Mouse (Mus musculus) heart, postnatal 0 days (tissue): ENCODE data around the gene Swsap1. TPM values are rescaled to one million over a fixed set of nuclear protein-coding genes. Genes with fewer than 3 reads are reported as not detected.

Experiments used
- ATAC-seq: fragments of 200-750 bp; cut with Nextera tagmentation; 2 replicates; pipeline ENCODE4 v1.8.0; 2017; ENCODE audit warnings: low read depth, moderate number of reproducible peaks, moderate library complexity; ENCODE audit not compliant: insufficient read depth
- DNase-seq: peaks from one replicate; pipeline ENCODE4 v3.0.0-alpha.2; 2016; ENCODE audit warnings: low spot score
- H3K27ac ChIP-seq: fragments of 300-500 bp; sonication (generic); 2 replicates; pipeline ENCODE4 v1.5.1; 2014; ENCODE audit warnings: low read depth, mild to moderate bottlenecking
- H3K27me3 ChIP-seq: fragments of 300-500 bp; sonication (generic); 2 replicates; pipeline ENCODE4 v1.6.1; 2014; ENCODE audit warnings: low read length, mixed read lengths; ENCODE audit not compliant: control insufficient read depth, insufficient read depth
- H3K36me3 ChIP-seq: fragments of 300-500 bp; sonication (generic); replicated peaks from 2 replicates; pipeline ENCODE4 v1.6.1; 2014; ENCODE audit warnings: low read length, mixed read lengths; ENCODE audit not compliant: control insufficient read depth, insufficient read depth
- H3K4me1 ChIP-seq: fragments of 300-500 bp; sonication (generic); 2 replicates; pipeline ENCODE4 v1.6.1; 2014; ENCODE audit warnings: antibody characterized with exemption; ENCODE audit not compliant: control insufficient read depth, insufficient read depth
- H3K4me2 ChIP-seq: fragments of 300-500 bp; sonication (generic); 2 replicates; pipeline ENCODE4 v1.6.1; 2014; ENCODE audit warnings: low read depth, mild to moderate bottlenecking, low read length, moderate library complexity
- H3K4me3 ChIP-seq: fragments of 300-500 bp; sonication (generic); 2 replicates; pipeline ENCODE4 v1.5.1; 2014; ENCODE audit warnings: low read depth, low read length
- H3K9ac ChIP-seq: fragments of 300-500 bp; sonication (generic); replicated peaks from 2 replicates; pipeline ENCODE4 v1.6.1; 2014; ENCODE audit warnings: low read depth, low read length, mixed read lengths
- H3K9me3 ChIP-seq: fragments of 300-500 bp; sonication (generic); replicated peaks from 2 replicates; pipeline ENCODE4 v1.6.1; 2016; ENCODE audit warnings: low read length; ENCODE audit not compliant: control insufficient read depth
- CTCF ChIP-seq: IDR thresholded peaks from 2 replicates; pipeline ENCODE4 v1.5.1; 2016; ENCODE audit warnings: antibody characterized with exemption, control low read depth, low read depth
- EP300 ChIP-seq: IDR thresholded peaks from 2 replicates; pipeline ENCODE4 v1.6.1; 2016; ENCODE audit warnings: antibody characterized with exemption, low read depth
- WGBS: fragments of 180-500 bp; shearing (Covaris S2); extraction: QIAGEN DNeasy Blood & Tissue Kit; methylation state at CpG from one replicate; pipeline ENCODE4 v1.1.7; 2014; 5-methylcytosine and 5-hydroxymethylcytosine counted together
- polyA plus RNA-seq: library from polyadenylated mRNA; unstranded; fragments of >200 nt; fragmentation: Nextera tagmentation; extraction: Ambion mirVana; gene quantifications from 2 replicates; pipeline ENCODE4 v1.2.1, GENCODE M21; 2015
- total RNA-seq: library from RNA; depleted of rRNA; stranded (reverse); fragments of >200 nt; gene quantifications from 2 replicates; pipeline ENCODE4 v1.2.3, GENCODE M21; 2014; ENCODE audit warnings: low replicate concordance

Swsap1 gene
- total and polyA plus RNA-seq, 2 experiments from 2014 or later: 4.6 to 19.5 TPM

DNA sequence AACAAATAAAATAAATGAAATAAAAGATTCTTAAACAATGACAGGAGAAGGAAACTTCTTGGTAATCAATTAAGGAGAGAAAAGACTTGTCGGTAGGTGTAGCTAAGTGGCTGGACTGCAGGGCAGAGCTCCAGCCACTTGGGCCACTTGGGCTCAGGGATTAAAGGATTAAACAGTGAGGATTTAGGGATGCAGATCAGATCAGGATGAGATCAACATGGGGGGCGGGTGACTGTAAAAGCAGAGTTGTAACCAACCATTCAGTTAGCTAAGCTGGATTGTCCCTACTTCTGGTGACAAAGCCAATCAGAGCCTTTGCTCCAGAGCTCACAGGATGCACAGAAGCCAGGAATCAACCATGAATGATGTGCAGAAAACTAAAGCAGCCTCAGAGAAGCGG lies 28.4 kb downstream of the Swsap1 start:
- H3K9me3 ChIP-seq: no peaks in the 10 kb centered on the region; the same call in 1 of the 2 replicates
- peaks cover 7% of the 10 kb centered on the region; the same call in 1 of the 2 replicates for H3K4me1 ChIP-seq
- ATAC-seq: no peak
- H3K4me3 ChIP-seq: no peak overlapping the region
- H3K4me2 ChIP-seq: no peak overlapping the region
- no peak overlapping the region for H3K27ac ChIP-seq
- no peak overlapping the region for H3K9ac ChIP-seq
- H3K27me3 ChIP-seq: peaks cover 39% of the 10 kb centered on the region
- no peak for DNase-seq
- TF ChIP-seq CTCF (no peak), EP300 (no peak)
- WGBS: 28% methylated on average over 3 of the region's 3 CpGs
- H3K36me3 ChIP-seq: no peaks in the 10 kb centered on the region

DNA sequence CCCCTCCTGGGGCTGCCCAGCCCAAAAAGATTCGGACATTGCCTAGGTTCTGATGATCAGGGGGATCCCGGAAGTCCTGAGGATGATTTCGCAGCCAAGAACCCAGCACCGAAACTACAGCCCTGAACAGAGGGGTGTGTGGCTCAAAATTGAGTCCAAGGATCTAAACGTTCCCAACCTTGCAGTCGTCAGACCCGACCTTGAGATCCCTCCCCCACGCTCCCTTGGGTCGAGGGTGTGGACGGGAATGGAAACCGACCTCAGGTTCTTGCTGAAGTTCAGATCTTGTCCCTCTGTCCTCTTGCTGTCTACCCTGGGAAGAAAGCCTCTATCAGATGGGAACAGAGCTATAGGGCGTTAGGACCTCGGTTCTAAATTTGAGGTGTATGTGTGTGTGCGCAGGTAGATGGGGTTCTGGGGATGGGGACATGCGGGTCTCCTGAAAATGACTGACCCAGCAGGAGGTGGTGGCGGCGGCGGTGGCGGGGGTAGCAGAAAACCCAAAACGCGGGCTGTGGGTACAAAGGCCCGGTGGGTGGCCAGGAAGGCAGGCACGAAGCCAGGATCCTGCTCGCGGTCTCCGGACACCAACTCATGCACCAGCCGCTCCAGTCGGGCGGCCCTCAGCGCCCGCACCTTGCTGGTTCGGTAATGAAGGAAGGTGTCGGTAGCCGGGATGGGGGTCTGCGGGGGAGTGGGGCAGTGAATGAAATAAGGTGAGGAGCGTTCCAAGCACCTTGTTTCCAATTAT lies 32.2 kb downstream of the Swsap1 start:
- Histone ChIP-seq H3K9ac (no peak overlapping the region), H3K27me3 (peaks cover 77% of the 10 kb centered on the region), H3K9me3 (no peaks in the 10 kb centered on the region), H3K4me2 (peak overlapping the region; percentile 86; the same call in 1 of the 2 replicates), H3K4me1 (peaks cover 19% of the 10 kb centered on the region), H3K27ac (no peak overlapping the region), H3K36me3 (no peaks in the 10 kb centered on the region), H3K4me3 (0 out of 2 replicates have a peak overlapping the region, but pooled peaks have one; percentile 57)
- WGBS: 7% methylated on average over 36 of the region's 36 CpGs
- no peak for ATAC-seq
- DNase-seq: no peak
- TF ChIP-seq CTCF (no peak), EP300 (no peak)

DNA sequence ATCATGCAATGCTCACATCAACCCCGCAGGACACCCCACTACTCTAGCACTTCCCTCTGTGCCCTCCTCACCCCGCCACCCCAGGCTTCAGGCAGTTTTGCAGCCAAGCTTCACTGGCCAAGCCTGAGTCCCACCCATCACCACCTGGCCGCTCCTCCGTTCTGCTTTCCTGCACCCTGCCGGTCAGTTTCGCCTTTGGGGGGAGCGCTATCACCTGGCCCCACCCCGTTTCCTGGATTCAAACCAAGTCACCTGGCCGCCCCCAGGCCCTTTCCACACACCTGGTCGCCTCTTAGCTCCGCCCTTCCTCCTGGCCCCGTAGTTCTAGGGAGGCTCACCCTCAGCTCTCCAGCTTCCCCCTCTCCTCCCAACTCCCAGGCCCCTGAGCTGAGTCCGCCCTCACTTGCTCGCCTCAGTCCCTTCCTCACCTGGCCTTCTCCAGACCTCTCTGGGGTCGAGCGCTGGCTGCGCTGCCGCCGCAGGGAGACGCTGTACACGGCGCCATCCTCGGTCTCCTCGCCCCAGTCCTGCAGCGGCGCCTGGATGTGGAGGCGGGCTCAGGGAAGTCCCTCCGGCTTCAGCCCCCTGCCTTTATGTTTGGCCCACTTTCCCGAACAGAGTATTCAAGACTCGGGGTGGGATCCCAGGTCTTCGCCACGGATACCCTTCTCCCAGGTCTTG lies 33.0 kb downstream of the Swsap1 start:
- 3% methylated on average over 32 of the region's 32 CpGs for WGBS
- TF ChIP-seq EP300 (no peak), CTCF (no peak)

GRCm38 (mm10) chr9:21989230-21990110 lies 33.9 kb downstream of the Swsap1 start, which contains the start of gene Rgl3:
Gene Rgl3 (minus strand): TSS chr9:21989446.
- Histone ChIP-seq H3K27ac (no peak within 1 kb of the TSS), H3K9me3 (no peaks in the 10 kb centered on the region), H3K4me1 (peaks cover 19% of the 10 kb centered on the region), H3K4me3 (peak within 1 kb of the TSS; percentile 57), H3K27me3 (peaks cover 90% of the 10 kb centered on the region), H3K36me3 (no peaks in the 10 kb centered on the region), H3K9ac (peak within 1 kb of the TSS; percentile 40; the same call in 1 of the 2 replicates), H3K4me2 (peak within 1 kb of the TSS; percentile 86)
- TF ChIP-seq EP300 (no peak), CTCF (no peak)
- ATAC-seq (peak; percentile 38; the same call in 1 of the 2 replicates), DNase-seq (no peak)
- under 1% methylated on average over 42 of the region's 42 CpGs for WGBS

More for the DNA sequence above, 33.0 kb downstream of the Swsap1 start:
- peak overlapping the region; percentile 86 for H3K4me2 ChIP-seq
- DNase-seq (no peak), ATAC-seq (0 out of 2 replicates have a peak, but pooled peaks have one; percentile 25)
- H3K9me3 ChIP-seq: no peaks in the 10 kb centered on the region
- no peaks in the 10 kb centered on the region for H3K36me3 ChIP-seq
- peak overlapping the region; percentile 57 for H3K4me3 ChIP-seq
- peak overlapping the region; percentile 40; the same call in 1 of the 2 replicates for H3K9ac ChIP-seq
- no peak overlapping the region for H3K27ac ChIP-seq
- peaks cover 84% of the 10 kb centered on the region for H3K27me3 ChIP-seq
- peaks cover 19% of the 10 kb centered on the region for H3K4me1 ChIP-seq

- Histone ChIP-seq H3K9me3 (no peaks in the 10 kb centered on the region), H3K36me3 (no peaks in the 10 kb centered on the region), H3K9ac (no peak overlapping the region), H3K4me3 (no peak overlapping the region), H3K27ac (no peak overlapping the region), H3K4me1 (peaks cover 19% of the 10 kb centered on the region), H3K4me2 (no peak overlapping the region), H3K27me3 (peaks cover 68% of the 10 kb centered on the region)
- DNase-seq (no peak), ATAC-seq (no peak)
- no peak for TF ChIP-seq EP300
- TF ChIP-seq CTCF: no peak
- WGBS: 62% methylated on average over 4 of the region's 4 CpGs
Observed at GRCm38 (mm10) chr9:21992227-21992626, 36.7 kb downstream of the Swsap1 start.
